Mouse (Mus musculus): Measurements from ENCODE around the gene Fam219b.
A peak's percentile ranks its signal among the peaks of the same experiment; 100 is the strongest.

GRCm38 (mm10) chr9:57575577-57575976 is 38.2 kb downstream of the Fam219b start:
- TF ChIP-seq CTCF (IDR thresholded peaks at IDR 0.05; ENCODE audit: low read depth) (no peak), EP300 (IDR thresholded peaks at IDR 0.05; ENCODE audit: low read depth) (peak; percentile 19; the same call in 1 of the 2 replicates)

Measured in liver, postnatal 0 days (tissue).